In genomic region chr2:160471561-160471960, GRCm38 (mm10) we compare ENCODE assay signal across 27 mouse cellular contexts.
DNase-seq lines count a peak whose midpoint lies in the region; TF ChIP-seq lines count a peak whose summit lies in the region.
"Had no signal": no experiment of that assay in that cellular context is flagged by ENCODE, and none has a peak within 500 bp of the region (broad histone marks: within the 10 kb centered on the region; RNA-seq: fewer than 3 reads in every experiment).

No protein-coding gene starts in this region.

- peak overlapping the region; percentile 10; the same call in 1 of the 2 replicates for H3K4me3 ChIP-seq in E14TG2a.4 (replicated peaks; ENCODE audit: low read length)
- H3K4me3 ChIP-seq in ES-Bruce4 (ENCODE audit: low read depth, low read length), result no peak overlapping the region
- H3K4me3 ChIP-seq: embryonic facial prominence, embryonic 10.5 days; embryonic facial prominence, embryonic 13.5 days; erythroblast, embryonic 14.5 days; forebrain, embryonic 12.5 days; forebrain, embryonic 15.5 days; heart, adult 2 months; heart, embryonic 10.5 days; heart, embryonic 13.5 days; hindbrain, embryonic 13.5 days; intestine, embryonic 15.5 days had no signal

- TF ChIP-seq CTCF in E14TG2a.4 (conservative IDR thresholded peaks at IDR 0.05; ENCODE audit: low read length), result no peak
- TF ChIP-seq CTCF in ES-Bruce4 (IDR thresholded peaks at IDR 0.05; ENCODE audit: low read depth, low read length), result no peak

- H3K27me3 ChIP-seq in E14TG2a.4 (ENCODE audit: insufficient read depth, low read length) (peaks cover 21% of the 10 kb centered on the region), ES-Bruce4 (ENCODE audit: control insufficient read depth, insufficient read depth, low read length, poor library complexity, severe bottlenecking) (no peaks in the 10 kb centered on the region)
- H3K27me3 ChIP-seq: embryonic facial prominence, embryonic 13.5 days; forebrain, embryonic 12.5 days; forebrain, embryonic 15.5 days; intestine, embryonic 15.5 days had no signal

- H3K36me3 ChIP-seq in E14TG2a.4 (ENCODE audit: insufficient read depth, low read length), result no peaks in the 10 kb centered on the region
- no peaks in the 10 kb centered on the region for H3K36me3 ChIP-seq in ES-Bruce4 (ENCODE audit: control insufficient read depth, insufficient read depth, low read length, poor library complexity, severe bottlenecking)
- H3K36me3 ChIP-seq: embryonic facial prominence, embryonic 10.5 days; embryonic facial prominence, embryonic 13.5 days; forebrain, embryonic 12.5 days; forebrain, embryonic 15.5 days; heart, embryonic 10.5 days; heart, embryonic 13.5 days; hindbrain, embryonic 13.5 days; intestine, embryonic 15.5 days had no signal

- no peak for TF ChIP-seq POLR2A in ES-Bruce4 (IDR thresholded peaks at IDR 0.05; ENCODE audit: insufficient read depth, low read length)

- H3K27ac ChIP-seq in ES-Bruce4 (ENCODE audit: insufficient read depth, low read length), result no peak overlapping the region
- H3K27ac ChIP-seq: embryonic facial prominence, embryonic 10.5 days; embryonic facial prominence, embryonic 13.5 days; forebrain, embryonic 12.5 days; forebrain, embryonic 15.5 days; heart, adult 2 months; heart, embryonic 10.5 days; heart, embryonic 13.5 days; hindbrain, embryonic 13.5 days; intestine, embryonic 15.5 days had no signal

- no peaks in the 10 kb centered on the region for H3K9me3 ChIP-seq in E14TG2a.4 (ENCODE audit: low read length)
- H3K9me3 ChIP-seq in ES-Bruce4 (replicated peaks; ENCODE audit: control insufficient read depth, insufficient read depth, low read length, poor library complexity, severe bottlenecking), result no peaks in the 10 kb centered on the region
- H3K9me3 ChIP-seq: embryonic facial prominence, embryonic 10.5 days; embryonic facial prominence, embryonic 13.5 days; forebrain, embryonic 12.5 days; forebrain, embryonic 15.5 days; heart, embryonic 10.5 days; heart, embryonic 13.5 days; hindbrain, embryonic 13.5 days; intestine, embryonic 15.5 days had no signal

- DNase-seq in R1 (ENCODE audit: low read depth, low spot score), result peak; percentile 34
- no peak for DNase-seq in retina, embryonic 14.5 days (ENCODE audit: low spot score)
- DNase-seq in kidney, adult 8-10 months, result no peak
- DNase-seq in yolk sac, embryonic 10.5 days (ENCODE audit: low spot score), result no peak
- DNase-seq: adrenal gland, adult 2 months; adrenal gland, postnatal 14 days; cerebellum, adult 11 months; cerebellum, adult 2 months; cerebellum, adult 9-11 months; cerebellum, postnatal 25 days; embryo, embryonic 11 days; gastrocnemius, postnatal 10 days; gastrocnemius, postnatal 36 days; heart, adult 2 months; heart, postnatal 14 days; heart, postnatal 4 days had no signal

- TF ChIP-seq EP300 in ES-Bruce4 (IDR thresholded peaks at IDR 0.05; ENCODE audit: insufficient read depth, low read depth, low read length), result 0 out of 2 replicates have a peak, but pooled peaks have one; percentile 35

- H3K9ac ChIP-seq in ES-Bruce4 (ENCODE audit: low read depth, poor library complexity, severe bottlenecking), result no peak overlapping the region
- H3K9ac ChIP-seq: embryonic facial prominence, embryonic 13.5 days; forebrain, embryonic 12.5 days; forebrain, embryonic 15.5 days; heart, embryonic 13.5 days; hindbrain, embryonic 13.5 days; intestine, embryonic 15.5 days had no signal

- H3K4me1 ChIP-seq in E14TG2a.4 (replicated peaks; ENCODE audit: low read depth, low read length) (peaks cover 36% of the 10 kb centered on the region), ES-Bruce4 (ENCODE audit: control insufficient read depth, insufficient read depth, low read length) (no peaks in the 10 kb centered on the region)
- H3K4me1 ChIP-seq: embryonic facial prominence, embryonic 13.5 days; forebrain, embryonic 12.5 days; forebrain, embryonic 15.5 days; intestine, embryonic 15.5 days had no signal
